Mouse (Mus musculus): ENCODE data around the gene Lst1.

DNA sequence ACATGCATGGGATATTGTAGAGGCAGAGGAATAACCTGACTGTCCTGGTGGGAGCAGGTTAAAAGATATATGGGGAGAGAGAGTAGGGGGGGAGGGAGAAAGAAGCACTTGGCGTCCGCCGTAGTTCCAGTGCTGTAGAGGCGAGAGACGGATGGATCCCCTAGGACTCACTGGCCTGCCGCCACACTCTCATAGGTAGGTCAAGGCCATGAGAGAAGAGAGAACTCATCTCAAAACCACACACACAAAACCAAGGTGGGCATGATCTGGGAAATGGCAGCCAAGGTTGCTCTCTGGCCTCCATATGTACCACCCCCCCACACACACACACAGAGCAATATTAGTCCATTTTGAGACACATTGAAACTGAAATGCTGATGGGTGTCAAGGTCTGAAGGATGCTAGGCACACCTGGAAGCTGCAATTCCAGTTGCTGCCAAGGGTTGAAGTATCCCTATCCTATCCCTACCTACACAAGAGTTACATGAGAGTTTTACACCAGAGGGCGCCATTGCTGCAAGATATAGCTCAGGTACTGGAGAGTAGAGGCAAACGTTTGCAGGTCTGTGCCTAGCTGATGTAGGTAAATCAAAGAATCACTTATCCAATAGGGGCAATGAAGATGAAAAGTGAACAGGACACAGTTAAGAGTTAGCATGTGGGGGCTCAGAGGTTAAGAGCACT lies 21.7 kb downstream of the Lst1 start:
- peak; percentile 36; the same call in 1 of the 2 replicates for TF ChIP-seq CTCF (IDR thresholded peaks at IDR 0.05; ENCODE audit: low read depth, low read length)
- no peak for TF ChIP-seq GATA1 (IDR thresholded peaks at IDR 0.05; ENCODE audit: borderline replicate concordance, low read length)
- TF ChIP-seq GATA2 (IDR thresholded peaks at IDR 0.05; ENCODE audit: borderline replicate concordance, low read depth, low read length) = no peak
- no peak for TF ChIP-seq TAL1 (conservative IDR thresholded peaks at IDR 0.05; ENCODE audit: low read depth, low read length)
- TF ChIP-seq POLR2AphosphoS5 (IDR thresholded peaks at IDR 0.05; ENCODE audit: insufficient replicate concordance, low read depth, low read length) = no peak

Data from G1E (cell line).